Mouse (Mus musculus): ENCODE results near the gene Ccdc153. TPM values are rescaled to one million over a fixed set of nuclear protein-coding genes. Genes with fewer than 3 reads are reported as not detected.

Ccdc153 gene
- polyA plus RNA-seq, 1 experiment from 2014 or later = not detected

DNA sequence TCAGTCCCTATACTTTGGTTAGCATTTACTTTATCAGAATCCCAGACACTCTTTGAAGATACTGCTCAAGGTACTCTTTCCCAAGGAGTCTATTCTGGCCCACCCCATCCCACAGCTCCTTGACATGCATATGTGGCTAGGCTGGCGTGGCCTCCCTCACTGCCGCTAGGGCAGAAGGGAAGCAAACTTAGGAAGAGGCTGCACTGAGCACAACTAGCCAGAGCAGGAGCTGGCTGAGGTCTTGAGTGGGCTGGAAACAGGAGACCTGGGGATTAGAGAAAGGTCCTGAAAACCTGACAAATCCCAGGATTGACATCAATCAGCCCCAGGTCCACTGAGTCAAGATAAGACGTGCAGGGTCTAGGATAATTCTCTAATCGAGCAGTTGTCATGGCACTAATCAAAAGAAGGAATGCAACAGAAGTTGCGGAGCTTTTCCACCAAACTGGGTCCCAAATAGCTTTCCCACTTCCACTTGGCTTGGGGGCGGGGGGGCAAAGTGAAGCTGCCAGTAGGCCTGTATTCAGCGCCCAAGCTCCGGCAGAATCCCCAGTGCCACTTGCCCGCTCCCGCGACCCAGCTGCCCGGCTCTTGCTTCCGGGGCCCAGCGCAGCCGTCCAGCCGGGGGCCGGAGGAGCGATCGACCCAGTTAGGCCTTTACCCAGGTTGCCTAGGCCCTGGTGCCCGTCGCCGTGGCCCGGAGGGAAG lies 27.0 kb downstream of the Ccdc153 start:
- H3K9me3 ChIP-seq (ENCODE audit: low read length) = no peaks in the 10 kb centered on the region
- peak overlapping the region; percentile 63 for H3K4me3 ChIP-seq (ENCODE audit: low read depth, low read length)
- H3K9ac ChIP-seq (replicated peaks) = peak overlapping the region; percentile 86
- peak overlapping the region; percentile 94 for H3K4me2 ChIP-seq (ENCODE audit: low read depth, low read length)
- WGBS (ENCODE audit: insufficient replicate concordance) = 14% methylated on average over 23 of the region's 23 CpGs
- H3K27me3 ChIP-seq (ENCODE audit: insufficient read depth, low read length) = no peaks in the 10 kb centered on the region
- H3K4me1 ChIP-seq (ENCODE audit: insufficient read depth) = peaks cover 14% of the 10 kb centered on the region
- no peak for DNase-seq
- peak; percentile 30; the same call in 1 of the 2 replicates for TF ChIP-seq CTCF (IDR thresholded peaks at IDR 0.05; ENCODE audit: low read depth)
- TF ChIP-seq EP300 (IDR thresholded peaks at IDR 0.05; ENCODE audit: low read depth) = no peak
- no peak for ATAC-seq
- H3K36me3 ChIP-seq (replicated peaks; ENCODE audit: insufficient read depth, low read length) = peaks cover 11% of the 10 kb centered on the region
- peak overlapping the region; percentile 93 for H3K27ac ChIP-seq (ENCODE audit: low read depth)

DNA sequence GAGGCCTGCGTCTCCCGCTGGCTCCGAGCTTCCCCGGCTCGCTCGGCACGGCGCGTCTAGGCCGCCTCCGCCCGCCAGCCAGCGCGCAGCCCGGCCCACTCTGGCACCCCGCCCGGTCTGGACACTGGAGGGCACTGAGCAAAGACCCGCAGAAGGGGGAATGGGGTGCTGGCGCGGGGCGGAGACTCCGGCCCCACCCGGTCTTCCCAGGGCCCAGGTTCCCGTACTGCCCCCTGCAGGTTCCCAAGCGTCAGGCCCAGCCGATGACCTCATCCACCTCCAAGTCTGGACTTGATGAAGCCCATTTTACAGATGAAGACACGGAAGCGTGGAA lies 27.5 kb downstream of the Ccdc153 start:
- Histone ChIP-seq H3K36me3 (replicated peaks; ENCODE audit: insufficient read depth, low read length) (peaks cover 6% of the 10 kb centered on the region; the same call in 1 of the 2 replicates), H3K4me3 (ENCODE audit: low read depth, low read length) (peak overlapping the region; percentile 63), H3K27ac (ENCODE audit: low read depth) (peak overlapping the region; percentile 93), H3K4me1 (ENCODE audit: insufficient read depth) (peaks cover 14% of the 10 kb centered on the region), H3K4me2 (ENCODE audit: low read depth, low read length) (peak overlapping the region; percentile 94), H3K9me3 (ENCODE audit: low read length) (no peaks in the 10 kb centered on the region), H3K27me3 (ENCODE audit: insufficient read depth, low read length) (no peaks in the 10 kb centered on the region), H3K9ac (replicated peaks) (peak overlapping the region; percentile 86)
- TF ChIP-seq CTCF (IDR thresholded peaks at IDR 0.05; ENCODE audit: low read depth) = peak; percentile 78
- no peak for TF ChIP-seq EP300 (IDR thresholded peaks at IDR 0.05; ENCODE audit: low read depth)
- ATAC-seq (peak; percentile 90), DNase-seq (peak; percentile 91)
- 3% methylated on average over 23 of the region's 28 CpGs for WGBS (ENCODE audit: insufficient replicate concordance)

DNA sequence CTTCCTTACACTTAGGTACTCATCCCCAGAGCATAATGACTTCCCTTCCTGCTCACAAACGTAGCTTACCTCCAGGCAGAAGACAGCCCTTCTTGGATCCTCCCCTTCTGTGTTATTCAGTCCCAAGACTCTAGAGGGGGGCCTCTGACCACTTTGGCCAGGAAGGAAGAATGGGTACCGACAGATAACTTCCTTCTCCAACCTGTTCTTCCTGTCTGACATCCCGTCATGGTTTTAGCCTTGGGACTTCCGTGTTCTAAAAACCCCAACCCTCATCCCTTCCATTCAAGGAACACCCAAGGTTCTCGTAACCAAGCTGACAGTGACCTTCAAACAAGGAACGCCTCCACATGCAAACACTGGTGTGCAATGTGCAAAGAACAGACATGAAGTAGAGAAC lies 28.0 kb downstream of the Ccdc153 start, which contains the start of gene Nlrx1:
Gene Nlrx1, minus strand, starts transcription at position 168 of the 400 bp plus-strand sequence.
- WGBS (ENCODE audit: insufficient replicate concordance) = 27% methylated on average over 6 of the region's 6 CpGs
- DNase-seq (no peak), ATAC-seq (peak; percentile 59)

DNA sequence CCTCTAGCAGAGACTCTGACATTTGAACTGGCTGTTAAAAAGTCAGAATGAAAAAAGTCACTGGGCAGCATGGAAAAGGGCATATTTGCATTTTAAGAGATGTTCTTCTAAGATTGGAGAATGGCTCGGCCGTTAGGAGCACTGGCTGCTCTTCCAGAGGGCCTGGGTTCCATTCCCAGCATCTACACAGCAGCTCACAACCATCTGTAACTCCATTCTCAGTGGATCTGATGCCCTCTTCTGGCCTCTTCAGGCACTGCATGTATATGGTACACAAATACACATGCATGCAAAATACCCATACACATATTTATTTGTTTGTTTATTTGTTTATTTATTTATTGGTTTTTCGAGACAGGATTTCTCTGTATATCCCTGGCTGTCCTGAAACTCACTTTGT lies 28.6 kb downstream of the Ccdc153 start:
- Histone ChIP-seq H3K27me3 (ENCODE audit: insufficient read depth, low read length) (no peaks in the 10 kb centered on the region), H3K27ac (ENCODE audit: low read depth) (peak overlapping the region; percentile 93), H3K4me2 (ENCODE audit: low read depth, low read length) (no peak overlapping the region), H3K36me3 (replicated peaks; ENCODE audit: insufficient read depth, low read length) (0 out of 2 replicates have a peak, but pooled peaks cover 5% of the 10 kb centered on the region), H3K9me3 (ENCODE audit: low read length) (no peaks in the 10 kb centered on the region), H3K9ac (replicated peaks) (no peak overlapping the region), H3K4me3 (ENCODE audit: low read depth, low read length) (no peak overlapping the region), H3K4me1 (ENCODE audit: insufficient read depth) (peaks cover 14% of the 10 kb centered on the region)
- no peak for ATAC-seq
- TF ChIP-seq EP300 (IDR thresholded peaks at IDR 0.05; ENCODE audit: low read depth) (no peak), CTCF (IDR thresholded peaks at IDR 0.05; ENCODE audit: low read depth) (peak; percentile 75)
- 77% methylated on average over 3 of the region's 3 CpGs for WGBS (ENCODE audit: insufficient replicate concordance)
- peak; percentile 54 for DNase-seq

More for the DNA sequence above, 28.0 kb downstream of the Ccdc153 start, which contains the start of gene Nlrx1:
- TF ChIP-seq EP300 (IDR thresholded peaks at IDR 0.05; ENCODE audit: low read depth) = peak; percentile 28; the same call in 1 of the 2 replicates
- no peak for TF ChIP-seq CTCF (IDR thresholded peaks at IDR 0.05; ENCODE audit: low read depth)
- H3K27ac ChIP-seq (ENCODE audit: low read depth) = peak within 1 kb of the TSS; percentile 93
- H3K4me2 ChIP-seq (ENCODE audit: low read depth, low read length) = peak within 1 kb of the TSS; percentile 94
- peaks cover 14% of the 10 kb centered on the region for H3K4me1 ChIP-seq (ENCODE audit: insufficient read depth)
- 0 out of 2 replicates have a peak, but pooled peaks cover 6% of the 10 kb centered on the region for H3K36me3 ChIP-seq (replicated peaks; ENCODE audit: insufficient read depth, low read length)
- H3K9ac ChIP-seq (replicated peaks) = peak within 1 kb of the TSS; percentile 86
- H3K27me3 ChIP-seq (ENCODE audit: insufficient read depth, low read length) = no peaks in the 10 kb centered on the region
- no peaks in the 10 kb centered on the region for H3K9me3 ChIP-seq (ENCODE audit: low read length)
- peak within 1 kb of the TSS; percentile 63 for H3K4me3 ChIP-seq (ENCODE audit: low read depth, low read length)

DNA sequence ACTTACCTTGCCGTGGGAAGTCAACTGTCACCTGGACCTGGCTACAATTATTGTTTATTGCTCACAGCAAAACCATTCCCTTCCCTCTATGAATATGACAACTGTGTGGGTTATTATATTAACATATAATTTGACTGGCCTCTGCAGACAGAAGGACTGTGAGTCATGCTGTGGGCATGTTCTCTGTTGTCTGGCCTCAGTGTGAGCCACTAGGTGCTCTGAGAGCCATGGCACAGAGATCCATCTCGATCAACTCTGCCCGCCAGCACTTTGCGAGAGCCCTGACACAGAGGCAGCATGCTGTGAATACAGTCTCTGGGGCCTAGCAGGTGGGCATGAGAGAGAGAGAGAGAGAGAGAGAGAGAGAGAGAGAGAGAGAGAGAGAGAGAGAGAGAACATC lies 29.5 kb downstream of the Ccdc153 start:
- 83% methylated on average over 4 of the region's 4 CpGs for WGBS (ENCODE audit: insufficient replicate concordance)
- no peak for DNase-seq
- Histone ChIP-seq H3K27ac (ENCODE audit: low read depth) (no peak overlapping the region), H3K4me2 (ENCODE audit: low read depth, low read length) (no peak overlapping the region), H3K9me3 (ENCODE audit: low read length) (no peaks in the 10 kb centered on the region), H3K4me1 (ENCODE audit: insufficient read depth) (peaks cover 14% of the 10 kb centered on the region), H3K36me3 (replicated peaks; ENCODE audit: insufficient read depth, low read length) (0 out of 2 replicates have a peak, but pooled peaks cover 4% of the 10 kb centered on the region), H3K9ac (replicated peaks) (no peak overlapping the region), H3K27me3 (ENCODE audit: insufficient read depth, low read length) (no peaks in the 10 kb centered on the region), H3K4me3 (ENCODE audit: low read depth, low read length) (no peak overlapping the region)
- TF ChIP-seq EP300 (IDR thresholded peaks at IDR 0.05; ENCODE audit: low read depth) (no peak), CTCF (IDR thresholded peaks at IDR 0.05; ENCODE audit: low read depth) (no peak)
- no peak for ATAC-seq

DNA sequence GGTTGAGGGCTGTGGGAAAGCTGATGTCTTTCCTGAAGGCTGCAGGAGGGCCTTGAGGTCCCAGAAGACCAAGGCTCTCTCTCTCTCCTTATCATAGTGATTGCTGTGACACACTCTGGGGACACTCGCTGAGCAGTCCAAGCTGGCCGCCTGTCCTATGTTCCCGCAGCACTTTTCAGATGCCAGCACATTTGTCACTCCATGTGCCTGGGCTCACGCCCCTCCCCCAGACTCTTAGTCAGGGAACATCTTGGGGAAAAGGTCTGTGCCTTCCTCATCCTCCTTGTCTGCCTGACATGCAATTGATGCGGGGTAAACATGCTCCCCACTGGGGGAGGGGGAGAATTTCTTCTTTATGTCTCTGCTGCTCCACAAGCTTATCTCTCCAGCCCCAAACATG lies 42.7 kb downstream of the Ccdc153 start:
- Histone ChIP-seq H3K4me2 (ENCODE audit: low read depth, low read length) (no peak overlapping the region), H3K4me3 (ENCODE audit: low read depth, low read length) (no peak overlapping the region), H3K4me1 (ENCODE audit: insufficient read depth) (peaks cover under 1% of the 10 kb centered on the region), H3K9me3 (ENCODE audit: low read length) (no peaks in the 10 kb centered on the region), H3K36me3 (replicated peaks; ENCODE audit: insufficient read depth, low read length) (peaks cover 6% of the 10 kb centered on the region; the same call in 1 of the 2 replicates), H3K27me3 (ENCODE audit: insufficient read depth, low read length) (peaks cover 10% of the 10 kb centered on the region; the same call in 1 of the 2 replicates), H3K27ac (ENCODE audit: low read depth) (no peak overlapping the region), H3K9ac (replicated peaks) (no peak overlapping the region)
- 69% methylated on average over 5 of the region's 5 CpGs for WGBS (ENCODE audit: insufficient replicate concordance)
- DNase-seq = no peak
- ATAC-seq = no peak
- TF ChIP-seq CTCF (IDR thresholded peaks at IDR 0.05; ENCODE audit: low read depth) (no peak), EP300 (IDR thresholded peaks at IDR 0.05; ENCODE audit: low read depth) (no peak)
